Mouse (Mus musculus) stomach, postnatal 0 days (tissue): ENCODE data around the gene Slc43a1. TPM values are rescaled to one million over a fixed set of nuclear protein-coding genes. Genes with fewer than 3 reads are reported as not detected.
A peak's percentile ranks its signal among the peaks of the same experiment; 100 is the strongest.

Experiments
- ATAC-seq: fragments of 200-750 bp; cut with Nextera tagmentation; 2 replicates; pipeline ENCODE4 v1.8.0; 2017; ENCODE audit not compliant: low FRiP score, low TSS enrichment
- DNase-seq: peaks from one replicate; pipeline ENCODE4 v3.0.0-alpha.2; 2016; ENCODE audit warnings: low spot score
- H3K27ac ChIP-seq: fragments of 300-500 bp; sonication (generic); replicated peaks from 2 replicates; pipeline ENCODE4 v1.5.1; 2014; ENCODE audit warnings: mild to moderate bottlenecking, control low read depth
- H3K27me3 ChIP-seq: fragments of 300-500 bp; sonication (generic); 2 replicates; pipeline ENCODE4 v1.6.1; 2014; ENCODE audit warnings: low read length; ENCODE audit not compliant: control insufficient read depth, insufficient read depth
- H3K36me3 ChIP-seq: fragments of 300-500 bp; sonication (generic); 2 replicates; pipeline ENCODE4 v1.6.1; 2014; ENCODE audit warnings: low read length, mixed read lengths; ENCODE audit not compliant: control insufficient read depth, insufficient read depth
- H3K4me1 ChIP-seq: fragments of 300-500 bp; sonication (generic); replicated peaks from 2 replicates; pipeline ENCODE4 v1.6.1; 2014; ENCODE audit warnings: antibody characterized with exemption; ENCODE audit not compliant: control insufficient read depth, insufficient read depth
- H3K4me2 ChIP-seq: fragments of 300-500 bp; sonication (generic); replicated peaks from 2 replicates; pipeline ENCODE4 v1.6.1; 2014; ENCODE audit warnings: low read depth, mild to moderate bottlenecking, control low read depth, moderate library complexity
- H3K4me3 ChIP-seq: fragments of 300-500 bp; sonication (generic); 2 replicates; pipeline ENCODE4 v1.5.1; 2014; ENCODE audit warnings: low read depth, low read length, control low read depth
- H3K9ac ChIP-seq: fragments of 300-500 bp; sonication (generic); 2 replicates; pipeline ENCODE4 v1.6.1; 2014; ENCODE audit warnings: mild to moderate bottlenecking, low read length, control low read depth, mixed read lengths
- H3K9me3 ChIP-seq: fragments of 300-500 bp; sonication (generic); 2 replicates; pipeline ENCODE4 v1.6.1; 2016; ENCODE audit warnings: low read length; ENCODE audit not compliant: control insufficient read depth
- CTCF ChIP-seq: IDR thresholded peaks from 2 replicates; pipeline ENCODE4 v1.5.1; 2016; ENCODE audit warnings: antibody characterized with exemption, low read depth, mild to moderate bottlenecking, moderate library complexity
- EP300 ChIP-seq: optimal IDR thresholded peaks from 2 replicates; pipeline ENCODE3; 2016; ENCODE audit warnings: antibody characterized with exemption
- WGBS: fragments of 180-500 bp; shearing (Covaris S2); extraction: QIAGEN DNeasy Blood & Tissue Kit; methylation state at CpG from one replicate; pipeline ENCODE4 v1.1.7; 2014; 5-methylcytosine and 5-hydroxymethylcytosine counted together
- polyA plus RNA-seq: library from polyadenylated mRNA; unstranded; fragments of >200 nt; fragmentation: Nextera tagmentation; extraction: Ambion mirVana; gene quantifications from 2 replicates; pipeline ENCODE4 v1.2.1, GENCODE M21; 2015

Gene Slc43a1
- polyA plus RNA-seq, 1 experiment from 2014 or later: 5.1 TPM

GRCm38 (mm10) chr2:84885084-84886055, 46.7 kb downstream of the Slc43a1 start:
- TF ChIP-seq EP300: no peak
- no peak for TF ChIP-seq CTCF
- WGBS: 23% methylated on average over 20 of the region's 23 CpGs
- ATAC-seq: no peak

DNA sequence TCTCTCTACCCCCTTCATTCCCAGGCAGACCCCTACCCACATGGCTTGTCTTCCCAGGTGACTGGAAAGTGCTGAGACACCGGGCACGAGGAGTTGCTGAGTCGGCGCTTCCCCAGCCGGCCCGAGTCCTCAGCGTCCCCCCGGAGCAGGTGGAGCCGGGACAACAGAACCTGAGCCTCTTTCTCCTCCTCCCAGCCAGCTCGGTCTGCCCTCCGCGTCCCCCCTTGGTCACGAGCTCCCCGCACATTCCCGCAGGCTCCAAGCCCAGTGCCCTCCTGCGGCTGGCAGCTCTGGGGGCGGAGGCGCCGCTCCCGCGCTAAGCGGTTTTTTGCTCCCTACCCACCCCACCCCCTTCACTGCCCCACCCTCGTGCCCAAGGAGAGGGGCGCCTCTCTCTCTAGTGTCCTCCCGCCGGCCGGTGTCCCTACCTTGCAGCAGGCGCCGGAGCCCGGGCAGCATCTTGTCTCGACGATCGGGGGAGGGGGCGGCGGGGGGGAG, 47.6 kb downstream of the Slc43a1 start, which contains the start of gene Rtn4rl2:
Gene Rtn4rl2, minus strand, starts transcription at position 477 of the 498 bp plus-strand sequence.
- Histone ChIP-seq H3K9ac (peak within 1 kb of the TSS; percentile 48), H3K27me3 (peaks cover 23% of the 10 kb centered on the region; the same call in 1 of the 2 replicates), H3K27ac (0 out of 2 replicates have a peak within 1 kb of the TSS, but pooled peaks have one; percentile 6), H3K36me3 (no peaks in the 10 kb centered on the region), H3K9me3 (no peaks in the 10 kb centered on the region), H3K4me3 (peak within 1 kb of the TSS; percentile 51), H3K4me2 (peak within 1 kb of the TSS; percentile 79), H3K4me1 (peaks cover 4% of the 10 kb centered on the region; the same call in 1 of the 2 replicates)
- ATAC-seq (no peak), DNase-seq (no peak)
- TF ChIP-seq CTCF: no peak
- WGBS: 0% methylated on average over 29 of the region's 35 CpGs

More at GRCm38 (mm10) chr2:84885084-84886055, 46.7 kb downstream of the Slc43a1 start:
- H3K36me3 ChIP-seq: no peaks in the 10 kb centered on the region
- H3K4me1 ChIP-seq: peaks cover 4% of the 10 kb centered on the region; the same call in 1 of the 2 replicates
- no peak overlapping the region for H3K27ac ChIP-seq
- peaks cover 23% of the 10 kb centered on the region; the same call in 1 of the 2 replicates for H3K27me3 ChIP-seq
- H3K9ac ChIP-seq: no peak overlapping the region
- H3K4me3 ChIP-seq: no peak overlapping the region
- DNase-seq: no peak
- H3K4me2 ChIP-seq: no peak overlapping the region; the same call in 1 of the 2 replicates
- no peaks in the 10 kb centered on the region for H3K9me3 ChIP-seq

GRCm38 (mm10) chr2:84886821-84887281, 48.2 kb downstream of the Slc43a1 start:
- Histone ChIP-seq H3K27ac (0 out of 2 replicates have a peak overlapping the region, but pooled peaks have one; percentile 6), H3K27me3 (peaks cover 23% of the 10 kb centered on the region; the same call in 1 of the 2 replicates), H3K4me1 (peaks cover 4% of the 10 kb centered on the region; the same call in 1 of the 2 replicates), H3K4me2 (peak overlapping the region; percentile 79), H3K9ac (peak overlapping the region; percentile 48), H3K9me3 (no peaks in the 10 kb centered on the region), H3K4me3 (peak overlapping the region; percentile 51), H3K36me3 (no peaks in the 10 kb centered on the region)
- ATAC-seq (peak; percentile 11; the same call in 1 of the 2 replicates), DNase-seq (peak; percentile 43)
- under 1% methylated on average over 20 of the region's 39 CpGs for WGBS
- TF ChIP-seq CTCF: no peak
- no peak for TF ChIP-seq EP300

GRCm38 (mm10) chr2:84887411-84888271, 49.0 kb downstream of the Slc43a1 start:
- H3K9me3 ChIP-seq: no peaks in the 10 kb centered on the region
- peaks cover 23% of the 10 kb centered on the region; the same call in 1 of the 2 replicates for H3K27me3 ChIP-seq
- WGBS: under 1% methylated on average over 58 of the region's 58 CpGs
- TF ChIP-seq CTCF: peak; percentile 45
- no peak for TF ChIP-seq EP300
- H3K4me2 ChIP-seq: peak overlapping the region; percentile 79
- peak overlapping the region; percentile 51 for H3K4me3 ChIP-seq
- peak overlapping the region; percentile 36; the same call in 1 of the 2 replicates for H3K9ac ChIP-seq
- ATAC-seq (no peak), DNase-seq (no peak)
- no peak overlapping the region for H3K27ac ChIP-seq
- no peaks in the 10 kb centered on the region for H3K36me3 ChIP-seq
- peaks cover 4% of the 10 kb centered on the region; the same call in 1 of the 2 replicates for H3K4me1 ChIP-seq

DNA sequence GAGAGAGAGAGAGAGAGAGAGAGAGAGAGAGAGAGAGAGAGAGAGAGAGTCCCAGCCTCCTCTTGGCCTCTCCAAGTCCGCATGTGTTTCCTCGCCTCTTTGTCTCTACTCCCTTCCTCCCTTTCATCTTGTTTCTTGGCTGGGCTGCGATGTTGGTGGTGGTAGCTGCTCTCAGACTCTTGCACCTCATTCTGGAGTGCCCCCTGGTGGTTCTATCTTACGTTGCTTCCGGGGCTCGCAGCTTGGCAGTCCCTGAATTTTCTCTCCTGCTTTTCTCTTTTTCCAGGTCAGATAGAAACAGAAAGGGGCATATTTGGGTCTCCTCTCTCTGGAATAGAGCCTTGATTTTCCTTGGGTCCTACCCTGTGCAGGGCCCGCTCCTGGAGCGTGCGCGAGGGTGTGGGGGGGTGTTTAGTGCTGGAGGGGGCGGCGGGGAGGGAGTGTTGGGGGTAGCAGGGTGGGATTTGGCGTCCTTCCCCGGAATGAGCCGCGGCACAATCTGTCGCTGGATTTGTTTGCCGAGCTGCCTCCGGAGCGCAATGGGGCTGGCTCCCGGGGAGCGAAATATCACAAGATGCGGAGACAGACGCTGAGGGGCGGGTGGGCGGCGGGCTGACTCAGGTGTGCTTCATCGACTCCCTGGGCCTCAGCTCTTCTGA, 50.1 kb downstream of the Slc43a1 start:
- H3K9me3 ChIP-seq: no peaks in the 10 kb centered on the region
- no peak overlapping the region for H3K27ac ChIP-seq
- no peak overlapping the region for H3K9ac ChIP-seq
- H3K4me2 ChIP-seq: peak overlapping the region; percentile 39
- TF ChIP-seq CTCF (peak; percentile 77), EP300 (no peak)
- H3K27me3 ChIP-seq: peaks cover 20% of the 10 kb centered on the region; the same call in 1 of the 2 replicates
- peak overlapping the region; percentile 18; the same call in 1 of the 2 replicates for H3K4me3 ChIP-seq
- WGBS: under 1% methylated on average over 24 of the region's 28 CpGs
- DNase-seq (peak; percentile 81), ATAC-seq (0 out of 2 replicates have a peak, but pooled peaks have one; percentile 1)
- H3K36me3 ChIP-seq: no peaks in the 10 kb centered on the region
- H3K4me1 ChIP-seq: peaks cover 4% of the 10 kb centered on the region; the same call in 1 of the 2 replicates
